Mouse (Mus musculus) thymus, postnatal 14 days (tissue): Measurements from ENCODE around the gene Mia2.
A peak's percentile ranks its signal among the peaks of the same experiment; 100 is the strongest.

Source experiments
- DNase-seq: peaks from one replicate; pipeline ENCODE4 v3.0.0; 2021

Mia2 gene

GRCm38 (mm10) chr12:59106491-59106890 is 10.9 kb downstream of the Mia2 start:
- DNase-seq, result no peak

- DNase-seq, result no peak
These were observed 12.3 kb downstream of the Mia2 start for GRCm38 (mm10) chr12:59107926-59108325.

GRCm38 (mm10) chr12:59117184-59117583 is 21.6 kb downstream of the Mia2 start:
- no peak for DNase-seq

GRCm38 (mm10) chr12:59125426-59125825 is 29.8 kb downstream of the Mia2 start:
- peak; percentile 30 for DNase-seq

- no peak for DNase-seq
These were observed 32.9 kb downstream of the Mia2 start for GRCm38 (mm10) chr12:59128501-59128900.

GRCm38 (mm10) chr12:59129038-59129437 is 33.4 kb downstream of the Mia2 start:
- no peak for DNase-seq

GRCm38 (mm10) chr12:59129592-59129991 is 34.0 kb downstream of the Mia2 start:
- DNase-seq, result peak; percentile 26

- peak; percentile 10 for DNase-seq
These were observed 34.6 kb downstream of the Mia2 start for GRCm38 (mm10) chr12:59130249-59130648.

- peak; percentile 94 for DNase-seq
These were observed 35.3 kb downstream of the Mia2 start for GRCm38 (mm10) chr12:59130651-59131577.

GRCm38 (mm10) chr12:59131578-59131946 is 36.0 kb downstream of the Mia2 start:
- DNase-seq, result no peak

GRCm38 (mm10) chr12:59132462-59132861 is 36.9 kb downstream of the Mia2 start:
- no peak for DNase-seq

- DNase-seq, result peak; percentile 24
These were observed 37.3 kb downstream of the Mia2 start for GRCm38 (mm10) chr12:59132940-59133339.

- DNase-seq, result no peak
These were observed 37.9 kb downstream of the Mia2 start for GRCm38 (mm10) chr12:59133437-59133999.

GRCm38 (mm10) chr12:59135096-59135495 is 39.5 kb downstream of the Mia2 start:
- no peak for DNase-seq

GRCm38 (mm10) chr12:59135533-59136300 is 40.1 kb downstream of the Mia2 start:
- DNase-seq, result no peak

- DNase-seq, result no peak
These were observed 41.4 kb downstream of the Mia2 start for GRCm38 (mm10) chr12:59137031-59137430.

- DNase-seq, result no peak
These were observed 43.8 kb downstream of the Mia2 start for GRCm38 (mm10) chr12:59139372-59139771.

GRCm38 (mm10) chr12:59145130-59145529 is 49.5 kb downstream of the Mia2 start:
- no peak for DNase-seq

GRCm38 (mm10) chr12:59149691-59150090 is 54.1 kb downstream of the Mia2 start:
- DNase-seq, result no peak

- DNase-seq, result no peak
These were observed 65.5 kb downstream of the Mia2 start for GRCm38 (mm10) chr12:59161091-59161490.

GRCm38 (mm10) chr12:59162797-59163196 is 67.2 kb downstream of the Mia2 start:
- DNase-seq, result no peak

- DNase-seq, result no peak
These were observed 68.9 kb downstream of the Mia2 start for GRCm38 (mm10) chr12:59164522-59164921.

- no peak for DNase-seq
These were observed 71.0 kb downstream of the Mia2 start for GRCm38 (mm10) chr12:59166557-59166956.

GRCm38 (mm10) chr12:59169935-59170334 is 74.3 kb downstream of the Mia2 start:
- no peak for DNase-seq
